ENCODE assay signal across 20 mouse cellular contexts in the genomic region with DNA sequence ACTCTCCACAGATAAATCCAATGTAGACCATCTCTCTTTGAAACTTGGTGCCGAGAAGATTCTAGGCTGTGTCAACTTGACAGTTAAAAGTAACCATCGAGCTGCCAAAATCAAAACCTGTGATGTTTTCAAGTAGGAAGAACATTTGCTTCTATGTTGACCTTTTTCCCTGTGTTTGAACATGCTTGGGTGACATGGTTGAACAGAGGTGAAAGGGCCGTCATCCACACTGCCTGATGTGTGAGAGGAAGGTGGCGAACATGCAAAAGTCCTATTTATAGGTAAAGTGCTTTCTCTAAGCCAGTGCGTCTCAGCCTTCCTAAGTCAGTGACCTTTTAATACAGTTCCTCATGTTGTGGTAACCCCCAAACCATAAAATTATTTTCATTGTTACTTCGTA. TPM values are rescaled to one million over a fixed set of nuclear protein-coding genes. Genes with fewer than 3 reads are reported as not detected.
DNase-seq lines count a peak whose midpoint lies in the region; ATAC-seq and TF ChIP-seq lines count a peak whose summit lies in the region.
"Had no signal": no experiment of that assay in that cellular context is flagged by ENCODE, and none has a peak within 500 bp of the region (broad histone marks: within the 10 kb centered on the region; RNA-seq: fewer than 3 reads in every experiment).

No protein-coding gene starts in this region.

- H3K4me1 ChIP-seq in lung, embryonic 15.5 days: peaks cover 33% of the 10 kb centered on the region
- H3K4me1 ChIP-seq in stomach, postnatal 0 days (replicated peaks; ENCODE audit: control insufficient read depth, insufficient read depth): 0 out of 2 replicates have a peak, but pooled peaks cover 3% of the 10 kb centered on the region
- no peaks in the 10 kb centered on the region; the same call in none of the 2 replicates for H3K4me1 ChIP-seq in cerebellum, adult 2 months (ENCODE audit: control insufficient read depth, insufficient read depth, low read length)
- H3K4me1 ChIP-seq: forebrain, embryonic 13.5 days; hindbrain, embryonic 10.5 days had no signal

- no peak for TF ChIP-seq EP300 in stomach, postnatal 0 days (optimal IDR thresholded peaks at IDR 0.05)

- intact Hi-C loops in gastrocnemius, adult 2 months (cut with DNase I): no loop called here

- no peak for TF ChIP-seq POLR2A in cerebellum, adult 2 months (IDR thresholded peaks at IDR 0.05; ENCODE audit: borderline replicate concordance, insufficient read depth, low read length)

- no peaks in the 10 kb centered on the region for H3K36me3 ChIP-seq in lung, embryonic 15.5 days
- no peaks in the 10 kb centered on the region for H3K36me3 ChIP-seq in stomach, postnatal 0 days (ENCODE audit: control insufficient read depth, insufficient read depth, low read length)
- H3K36me3 ChIP-seq: embryonic facial prominence, embryonic 10.5 days; hindbrain, embryonic 10.5 days had no signal

- peak overlapping the region; percentile 64; the same call in 1 of the 2 replicates for H3K27ac ChIP-seq in gastrocnemius, adult 2 months
- H3K27ac ChIP-seq in lung, embryonic 15.5 days: peak overlapping the region; percentile 71; the same call in 1 of the 2 replicates
- H3K27ac ChIP-seq in stomach, postnatal 0 days (replicated peaks): peak overlapping the region; percentile 82; the same call in 1 of the 2 replicates
- no peak overlapping the region for H3K27ac ChIP-seq in cerebellum, adult 2 months (ENCODE audit: insufficient read depth, low read length)
- H3K27ac ChIP-seq: embryonic facial prominence, embryonic 10.5 days; forebrain, embryonic 13.5 days; hindbrain, embryonic 10.5 days; hindbrain, embryonic 14.5 days had no signal

- H3K4me3 ChIP-seq in gastrocnemius, adult 2 months: no peak overlapping the region
- H3K4me3 ChIP-seq in lung, embryonic 15.5 days: no peak overlapping the region
- no peak overlapping the region for H3K4me3 ChIP-seq in stomach, postnatal 0 days (ENCODE audit: low read depth, low read length)
- no peak overlapping the region for H3K4me3 ChIP-seq in cerebellum, adult 2 months (replicated peaks; ENCODE audit: insufficient read depth, low read depth, low read length)
- H3K4me3 ChIP-seq: embryonic facial prominence, embryonic 10.5 days; forebrain, embryonic 13.5 days; hindbrain, embryonic 10.5 days had no signal

- H3K9ac ChIP-seq in lung, embryonic 15.5 days: no peak overlapping the region
- H3K9ac ChIP-seq in stomach, postnatal 0 days (ENCODE audit: low read length): no peak overlapping the region
- H3K9ac ChIP-seq: forebrain, embryonic 13.5 days; forebrain, postnatal 0 days; hindbrain, embryonic 14.5 days had no signal

- WGBS in lung, embryonic 15.5 days: 73% methylated on average over 6 of the region's 6 CpGs
- 81% methylated on average over 6 of the region's 6 CpGs for WGBS in stomach, postnatal 0 days
- 93% methylated on average over 6 of the region's 6 CpGs for WGBS in cerebellum, adult 2 months

- H3K4me2 ChIP-seq in lung, embryonic 15.5 days: no peak overlapping the region
- H3K4me2 ChIP-seq in stomach, postnatal 0 days (replicated peaks; ENCODE audit: low read depth): no peak overlapping the region
- H3K4me2 ChIP-seq: forebrain, embryonic 13.5 days; hindbrain, embryonic 14.5 days had no signal

- no peak for TF ChIP-seq CTCF in gastrocnemius, adult 2 months (IDR thresholded peaks at IDR 0.05)
- no peak for TF ChIP-seq CTCF in stomach, postnatal 0 days (IDR thresholded peaks at IDR 0.05; ENCODE audit: low read depth)
- TF ChIP-seq CTCF in cerebellum, adult 2 months (IDR thresholded peaks at IDR 0.05; ENCODE audit: borderline replicate concordance, insufficient read depth, low read depth, low read length): no peak

- DNase-seq in gastrocnemius, adult 2 months: no peak
- no peak for DNase-seq in gastrocnemius, postnatal 4 days (ENCODE audit: low spot score in 2 of 2)
- no peak for DNase-seq in lung, postnatal 36 days
- no peak for DNase-seq in stomach, postnatal 0 days (ENCODE audit: low spot score)
- DNase-seq in cerebellum, adult 2 months: no peak
- DNase-seq: adrenal gland, postnatal 10 days; cerebellum, adult 18-20 months; cerebellum, postnatal 10 days; forebrain, postnatal 0 days; gastrocnemius, postnatal 25 days; heart, adult 11 months; heart, postnatal 10 days had no signal

- no peaks in the 10 kb centered on the region for H3K9me3 ChIP-seq in lung, embryonic 15.5 days
- no peaks in the 10 kb centered on the region for H3K9me3 ChIP-seq in stomach, postnatal 0 days (ENCODE audit: control insufficient read depth, low read length)
- H3K9me3 ChIP-seq: embryonic facial prominence, embryonic 10.5 days; forebrain, embryonic 13.5 days; heart, embryonic 10.5 days; hindbrain, embryonic 10.5 days had no signal

- no peak for ATAC-seq in lung, embryonic 15.5 days (ENCODE audit: borderline replicate concordance, extremely low read depth, low FRiP score, low TSS enrichment)
- ATAC-seq in monocyte, adult 5-6 weeks (replicated peaks; ENCODE audit: insufficient number of reproducible peaks, low FRiP score, low TSS enrichment, poor library complexity, severe bottlenecking): peak; percentile 60; the same call in 1 of the 2 replicates
- ATAC-seq in stomach, postnatal 0 days (ENCODE audit: low FRiP score, low TSS enrichment): no peak
- ATAC-seq: CD4-positive, CD25-positive, alpha-beta regulatory T cell, adult 4 months; forebrain, embryonic 13.5 days; forebrain, postnatal 0 days had no signal

- H3K27me3 ChIP-seq in lung, embryonic 15.5 days: no peaks in the 10 kb centered on the region
- H3K27me3 ChIP-seq in stomach, postnatal 0 days (ENCODE audit: control insufficient read depth, insufficient read depth, low read length): no peaks in the 10 kb centered on the region
- no peaks in the 10 kb centered on the region for H3K27me3 ChIP-seq in cerebellum, adult 2 months (ENCODE audit: control insufficient read depth, insufficient read depth, low read length)
- H3K27me3 ChIP-seq: forebrain, embryonic 13.5 days had no signal

RNA-seq across cellular contexts. Expression of gene Map3k5, which starts 21.5 kb away (rescaled TPM):
- total RNA-seq in gastrocnemius, adult 2 months (2021): 10 to 100 TPM in 1 of 2 experiments, 1 to 10 TPM in 1; 8.6 to 15.2 TPM
- total RNA-seq in gastrocnemius, postnatal 4 days (2021): 1 to 10 TPM; 4.9 to 9.5 TPM
- polyA plus RNA-seq in lung, embryonic 15.5 days (2015; fragmentation: Nextera tagmentation; extraction: Ambion mirVana): 1.9 and 2.1 TPM in 2 replicates
- 85.0 to 99.2 TPM (median 85.5 TPM) in 3 replicates for total RNA-seq in monocyte, adult 5-6 weeks (2017)
- 2.4 and 3.1 TPM in 2 replicates for polyA plus RNA-seq in stomach, postnatal 0 days (2015; fragmentation: Nextera tagmentation; extraction: Ambion mirVana)
- 12.1 and 14.4 TPM in 2 replicates for polyA plus RNA-seq in cerebellum, adult 2 months (2012; rRNA removed)

RNA-seq across cellular contexts. Expression of gene Pex7, which starts 48.3 kb away (rescaled TPM):
- total RNA-seq in gastrocnemius, adult 2 months (2021): 10 to 100 TPM; 16.1 to 23.8 TPM
- total RNA-seq in gastrocnemius, postnatal 4 days (2021): 10 to 100 TPM; 11.5 to 12.1 TPM
- polyA plus RNA-seq in lung, embryonic 15.5 days (2015; fragmentation: Nextera tagmentation; extraction: Ambion mirVana): 29.9 and 33.7 TPM in 2 replicates
- 19.8 to 34.3 TPM (median 20.9 TPM) in 3 replicates for total RNA-seq in monocyte, adult 5-6 weeks (2017)
- 56.0 and 60.8 TPM in 2 replicates for polyA plus RNA-seq in stomach, postnatal 0 days (2015; fragmentation: Nextera tagmentation; extraction: Ambion mirVana)
- 38.8 and 39.8 TPM in 2 replicates for polyA plus RNA-seq in cerebellum, adult 2 months (2012; rRNA removed)
